Mouse (Mus musculus): ENCODE data around the gene 6430628N08Rik.
A peak's percentile ranks its signal among the peaks of the same experiment; 100 is the strongest.

The 6430628N08Rik gene

GRCm38 (mm10) chr4:115886875-115887274 is 3.6 kb upstream of the 6430628N08Rik start:
- peak; percentile 40 for DNase-seq (ENCODE audit: low read depth)

GRCm38 (mm10) chr4:115890066-115890465 is 399 bp upstream of the 6430628N08Rik start:
- no peak for DNase-seq (ENCODE audit: low read depth)

GRCm38 (mm10) chr4:115894281-115894680 is 3.8 kb downstream of the 6430628N08Rik start:
- no peak for DNase-seq (ENCODE audit: low read depth)

GRCm38 (mm10) chr4:115897901-115898631 is 7.6 kb downstream of the 6430628N08Rik start:
- no peak for DNase-seq (ENCODE audit: low read depth)

DNA sequence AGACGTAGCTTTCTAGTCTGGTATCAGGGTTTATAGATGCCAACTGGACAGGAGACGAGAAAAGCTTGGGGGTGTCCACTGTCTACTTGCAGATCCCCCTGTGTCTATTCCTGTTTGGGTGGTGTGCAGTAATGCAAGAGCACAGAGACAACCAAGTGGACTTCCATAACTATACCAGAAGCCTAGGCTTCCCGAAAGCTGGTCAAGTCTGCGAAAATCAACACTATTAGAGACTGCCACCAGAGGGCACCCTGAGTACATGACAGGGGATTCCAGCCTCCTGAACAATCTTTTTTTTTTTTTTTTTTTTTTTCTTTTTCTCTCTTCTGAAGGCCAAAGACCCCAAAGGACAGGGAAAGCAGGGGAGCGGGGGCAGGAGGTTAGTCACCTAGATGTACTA is 12.4 kb downstream of the 6430628N08Rik start:
- DNase-seq (ENCODE audit: low read depth), result peak; percentile 75

DNA sequence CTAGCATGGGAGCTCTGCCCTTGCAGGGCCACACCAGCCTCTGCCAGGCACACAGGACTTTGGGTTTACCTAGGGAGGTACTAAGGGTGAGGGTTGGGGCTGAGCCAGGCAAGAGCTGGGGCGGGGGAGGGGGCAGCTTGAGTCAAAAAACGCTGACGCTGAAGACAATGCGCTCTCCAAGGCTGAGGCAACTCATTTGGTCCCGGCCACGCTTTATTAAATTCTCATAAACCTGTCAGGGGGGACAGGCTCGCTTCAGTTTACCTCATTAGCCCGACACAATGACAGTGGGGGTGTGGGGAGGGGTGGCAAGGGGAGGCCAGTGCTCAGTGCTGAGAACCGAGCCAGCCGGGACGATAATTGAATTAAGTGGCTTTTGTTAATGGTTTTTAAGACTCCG is 13.9 kb downstream of the 6430628N08Rik start:
- DNase-seq (ENCODE audit: low read depth), result no peak

DNA sequence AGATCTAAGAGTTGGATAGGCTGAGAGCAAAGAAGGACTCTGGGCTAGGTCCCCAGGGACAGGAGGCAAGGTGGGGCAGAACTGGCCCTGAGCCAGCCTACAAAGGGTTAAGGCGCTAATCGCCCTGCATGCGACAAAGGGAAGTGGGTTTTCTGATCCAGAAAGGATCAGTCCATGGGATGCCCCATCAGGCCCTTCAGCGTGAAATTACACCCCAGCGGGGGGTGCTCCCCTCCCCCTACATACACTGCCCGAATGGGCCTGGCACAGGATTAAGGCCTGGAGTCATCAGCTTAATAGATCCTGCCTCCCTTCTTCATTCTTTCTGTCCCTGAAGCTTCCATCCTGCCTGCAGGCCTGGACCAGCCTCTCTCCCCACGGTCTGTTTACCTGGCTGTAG is 15.2 kb downstream of the 6430628N08Rik start:
- DNase-seq (ENCODE audit: low read depth), result no peak

DNA sequence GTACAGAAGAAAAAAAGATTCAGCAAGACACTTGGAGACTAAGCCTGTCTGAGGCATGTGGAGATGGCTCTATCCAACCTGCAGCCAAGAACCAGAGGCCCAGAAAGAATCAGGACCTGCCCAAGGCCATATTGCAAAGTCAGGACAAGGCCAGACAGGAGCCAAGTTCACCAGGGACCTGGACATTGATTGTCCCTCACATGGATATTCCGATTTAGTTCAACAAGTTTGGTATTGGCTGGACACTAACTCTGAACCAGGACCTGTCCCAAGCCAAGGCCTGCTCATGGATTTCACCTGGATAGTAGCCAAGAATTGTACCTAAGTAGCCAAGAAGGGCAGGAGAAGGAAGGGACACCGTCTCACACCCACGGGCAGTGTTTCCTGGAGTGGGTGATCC is 16.3 kb downstream of the 6430628N08Rik start:
- DNase-seq (ENCODE audit: low read depth), result no peak

DNA sequence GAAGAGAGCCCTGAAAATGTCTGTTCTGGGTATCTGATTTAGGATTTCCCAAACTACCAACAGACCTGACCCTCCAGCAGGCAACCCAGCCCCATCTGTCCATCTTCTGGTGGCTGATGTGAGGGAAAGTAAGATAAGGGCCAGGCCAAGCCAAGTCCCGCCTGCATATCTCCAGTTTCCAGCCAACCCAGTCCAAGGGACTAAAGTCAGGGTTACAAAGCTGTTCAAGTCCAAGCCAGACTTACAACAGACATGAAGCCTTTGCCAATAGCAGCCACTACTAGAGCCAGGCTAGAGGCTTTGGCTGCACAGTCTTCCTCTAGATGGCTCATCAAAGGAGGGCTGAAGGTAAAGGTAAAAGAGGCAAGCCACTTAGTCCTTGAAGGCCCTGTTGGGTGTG is 17.5 kb downstream of the 6430628N08Rik start:
- no peak for DNase-seq (ENCODE audit: low read depth)

DNA sequence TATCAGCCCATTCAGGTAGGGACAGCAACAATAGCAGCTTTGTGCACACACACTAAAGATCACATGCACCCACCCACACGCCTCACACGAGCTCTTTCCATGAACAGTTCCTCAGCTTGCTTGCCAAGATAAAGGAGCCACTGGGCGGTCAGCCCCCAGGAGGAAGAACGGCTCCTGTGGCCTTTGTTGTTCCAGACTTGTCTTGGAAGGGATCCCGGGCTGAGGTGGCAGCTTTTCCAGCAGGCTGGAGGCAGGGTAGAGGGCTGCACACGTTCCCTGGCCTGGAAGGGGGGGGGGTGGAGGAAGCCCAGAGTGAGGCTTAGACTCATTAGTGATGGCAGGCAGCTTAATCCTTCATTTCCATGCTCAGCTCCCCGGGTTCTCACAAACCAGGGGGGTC is 18.2 kb downstream of the 6430628N08Rik start:
- DNase-seq (ENCODE audit: low read depth), result no peak

DNA sequence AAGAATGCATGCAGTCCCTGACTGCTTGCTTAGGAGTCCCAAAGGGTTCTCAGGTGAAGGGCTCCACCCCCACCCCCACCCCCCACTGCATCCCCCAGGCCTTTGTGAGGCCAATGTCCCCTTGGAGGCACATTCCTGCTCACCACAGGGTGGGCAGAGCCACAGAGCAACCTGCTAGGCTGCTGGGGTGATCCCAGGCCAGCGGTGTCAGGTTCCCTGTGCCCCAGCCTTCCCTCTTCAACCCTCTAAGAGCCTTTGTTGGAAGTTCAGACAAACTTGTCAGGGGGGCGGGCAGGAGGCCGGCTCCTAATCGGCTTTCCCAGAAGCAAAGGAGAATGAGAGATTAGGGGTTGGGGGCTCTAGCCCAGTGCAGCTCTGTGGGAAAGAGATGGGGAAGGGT is 21.1 kb downstream of the 6430628N08Rik start:
- DNase-seq (ENCODE audit: low read depth), result no peak

DNA sequence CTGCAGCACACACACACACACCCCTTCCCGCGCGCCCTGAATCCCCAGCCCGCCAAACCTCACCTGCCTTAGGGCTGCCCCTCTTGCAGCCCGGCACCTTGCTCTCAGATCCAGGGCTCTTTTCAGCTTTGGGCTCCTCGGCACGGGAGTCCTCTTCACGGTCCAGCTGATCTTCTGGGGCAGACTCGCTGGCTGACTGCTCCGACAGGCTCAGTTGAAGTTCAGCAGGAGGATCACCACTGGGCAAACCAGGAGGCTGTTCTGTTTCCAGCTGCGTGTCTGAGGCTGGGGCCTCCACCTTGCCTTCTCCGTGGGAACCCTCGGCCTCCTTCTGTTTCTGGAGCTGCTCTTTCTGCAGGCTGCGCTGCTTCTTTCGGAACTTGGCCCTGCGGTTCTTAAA is 29.4 kb downstream of the 6430628N08Rik start:
- no peak for DNase-seq (ENCODE audit: low read depth)

DNA sequence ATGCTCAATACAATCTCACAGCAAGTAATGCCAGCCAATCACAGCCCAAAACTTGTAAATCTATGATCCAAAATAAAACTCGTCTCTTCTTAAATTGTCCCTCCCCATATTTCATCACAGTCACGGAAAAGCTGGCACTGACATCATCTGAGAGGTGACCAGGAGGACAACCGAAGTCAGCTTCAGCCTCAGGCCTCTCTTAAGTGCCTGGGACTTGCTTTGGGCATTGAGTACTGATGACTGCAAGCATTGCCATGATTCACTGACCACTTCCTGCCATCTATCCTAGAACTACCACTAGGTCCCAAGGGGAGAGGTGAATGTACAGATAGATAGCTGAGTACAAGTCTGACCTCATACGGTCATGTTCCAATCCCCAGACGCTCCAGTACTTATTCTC is 32.2 kb downstream of the 6430628N08Rik start:
- DNase-seq (ENCODE audit: low read depth), result peak; percentile 55

DNA sequence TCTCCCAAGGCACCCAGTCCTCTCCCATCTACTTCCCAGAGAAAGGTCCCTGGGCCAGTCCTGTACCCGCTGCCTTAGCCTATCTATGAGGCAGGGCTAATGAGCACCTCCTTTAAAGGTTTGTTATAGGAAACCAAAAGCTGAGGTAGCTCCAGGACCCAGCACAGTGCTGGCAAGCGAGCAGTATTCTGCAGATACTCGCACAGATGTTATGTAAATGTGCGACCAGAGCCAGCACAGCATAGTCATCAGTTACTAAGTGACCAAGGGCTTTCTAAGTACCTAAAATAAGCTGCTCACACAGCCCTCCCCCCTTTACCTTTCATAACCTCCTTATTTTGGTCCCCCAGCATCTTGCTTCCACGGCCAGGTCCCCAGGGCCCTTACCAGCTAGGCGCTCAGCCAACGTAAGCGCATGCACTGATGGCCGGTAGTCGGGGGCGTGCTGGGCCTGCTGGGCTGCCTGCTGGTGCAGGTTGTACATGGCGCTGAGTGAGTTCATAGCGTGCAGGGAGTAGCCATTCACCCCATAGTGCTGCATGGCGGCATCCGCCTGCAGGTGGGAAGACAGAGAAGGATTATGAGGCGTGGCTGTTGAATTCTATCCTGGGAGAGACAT is 32.9 kb downstream of the 6430628N08Rik start:
- no peak for DNase-seq (ENCODE audit: low read depth)

- no peak for DNase-seq (ENCODE audit: low read depth)
These were observed 37.2 kb downstream of the 6430628N08Rik start for GRCm38 (mm10) chr4:115927637-115928036.

DNA sequence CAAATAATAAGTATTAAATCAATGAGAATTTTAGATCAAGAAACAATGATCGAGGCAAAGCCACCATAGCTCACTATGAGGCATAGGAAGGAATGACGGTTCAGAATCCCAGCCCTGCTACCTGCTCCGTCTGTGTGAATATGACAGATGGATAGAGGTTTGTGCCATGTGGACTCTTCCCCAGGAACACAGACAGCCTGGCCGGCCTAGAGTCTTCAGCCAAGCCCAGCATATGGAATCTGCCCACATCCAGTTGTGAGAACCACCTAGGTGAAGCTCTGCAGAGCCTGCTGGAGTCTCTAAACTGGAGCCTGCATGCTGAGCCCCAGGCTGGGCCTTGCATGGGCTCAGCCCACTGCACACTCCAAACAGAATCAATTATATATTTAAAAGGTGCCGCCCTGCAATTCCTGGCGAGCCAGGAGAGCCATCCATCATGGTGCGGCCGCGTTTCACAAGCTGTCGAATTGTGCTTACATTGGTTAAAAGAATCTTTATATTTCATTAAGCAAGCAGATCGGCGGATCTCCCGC is 41.2 kb downstream of the 6430628N08Rik start:
- no peak for DNase-seq (ENCODE audit: low read depth)

DNA sequence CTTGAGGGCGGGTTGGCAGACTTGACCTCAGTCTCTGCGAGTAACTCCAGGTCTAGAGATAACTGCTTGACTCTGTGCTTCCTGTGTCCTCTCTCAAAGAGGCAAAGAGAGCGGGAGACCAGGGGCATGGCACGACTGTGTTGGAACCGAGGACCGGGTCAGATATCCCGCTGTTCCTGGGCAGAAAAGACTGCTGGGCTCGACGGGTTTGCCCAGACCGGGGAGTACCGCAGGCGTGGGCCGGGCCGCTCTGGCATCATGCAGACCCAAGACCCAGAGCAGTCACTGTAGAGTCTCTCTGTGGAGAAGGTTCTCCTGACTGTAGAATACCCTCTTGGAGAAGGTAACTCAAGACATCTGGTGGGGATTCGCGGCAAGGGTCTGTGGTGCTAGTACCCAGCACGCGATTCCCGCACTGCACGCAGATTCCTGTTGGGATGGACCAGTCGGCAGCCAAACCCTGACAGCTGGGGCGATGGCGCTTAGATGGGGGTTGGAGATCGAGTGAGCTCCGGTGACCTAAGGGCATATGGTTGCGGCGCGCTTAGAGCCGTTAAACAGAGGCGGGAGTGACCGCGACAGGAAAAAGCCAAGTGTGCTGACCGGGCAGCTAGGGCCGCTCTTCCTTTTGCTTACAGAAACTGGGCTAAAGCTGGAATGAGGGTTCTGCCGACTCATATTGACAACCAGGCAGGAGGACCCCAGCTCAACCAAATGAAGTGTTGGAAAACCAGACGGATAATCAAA is 45.5 kb downstream of the 6430628N08Rik start:
- no peak for DNase-seq (ENCODE audit: low read depth)

- no peak for DNase-seq (ENCODE audit: low read depth)
These were observed 46.2 kb downstream of the 6430628N08Rik start for GRCm38 (mm10) chr4:115936646-115937045.

- DNase-seq (ENCODE audit: low read depth), result no peak
These were observed 46.9 kb downstream of the 6430628N08Rik start for GRCm38 (mm10) chr4:115937061-115937976.

GRCm38 (mm10) chr4:115938276-115939160 is 48.1 kb downstream of the 6430628N08Rik start:
- DNase-seq (ENCODE audit: low read depth), result no peak

All from 416B (cell line).